Mouse (Mus musculus): ENCODE data around the gene Atp5j2. TPM values are rescaled to one million over a fixed set of nuclear protein-coding genes. Genes with fewer than 3 reads are reported as not detected.
"Not testable (repeated sequence)": the region's sequence is repeated elsewhere in the genome, so short reads cannot be mapped to it uniquely, and the experiment has no call there.

The Atp5j2 gene
- total RNA-seq (2022) = 1,000 to 10,000 TPM; 1,197 to 1,936 (median 1,535) TPM

GRCm38 (mm10) chr5:145191962-145192361 is at the start of gene Atp5j2:
Atp5j2 (minus strand) TSS chr5:145192062.
- DNase-seq (ENCODE audit: low spot score) = no peak

- DNase-seq (ENCODE audit: low spot score) = no peak
These were observed 42.8 kb upstream of the Atp5j2 start for GRCm38 (mm10) chr5:145234636-145235035.

GRCm38 (mm10) chr5:145231893-145232411 is 40.1 kb upstream of the Atp5j2 start:
- DNase-seq (ENCODE audit: low spot score) = no peak

GRCm38 (mm10) chr5:145231367-145231871 is 39.6 kb upstream of the Atp5j2 start, which contains the start of gene Zfp655:
Zfp655 (plus strand) TSS chr5:145231715.
- DNase-seq (ENCODE audit: low spot score) = peak; percentile 99

GRCm38 (mm10) chr5:145230641-145231040 is 38.8 kb upstream of the Atp5j2 start:
- DNase-seq (ENCODE audit: low spot score) = no peak

- DNase-seq (ENCODE audit: low spot score) = not testable (repeated sequence)
These were observed 37.4 kb upstream of the Atp5j2 start for GRCm38 (mm10) chr5:145229283-145229682.

- DNase-seq (ENCODE audit: low spot score) = no peak
These were observed 34.6 kb upstream of the Atp5j2 start for GRCm38 (mm10) chr5:145226453-145226852.

- DNase-seq (ENCODE audit: low spot score) = no peak
These were observed 31.5 kb upstream of the Atp5j2 start for GRCm38 (mm10) chr5:145223395-145223794.

GRCm38 (mm10) chr5:145222840-145223239 is 31.0 kb upstream of the Atp5j2 start:
- DNase-seq (ENCODE audit: low spot score) = no peak

- no peak for DNase-seq (ENCODE audit: low spot score)
These were observed 28.1 kb upstream of the Atp5j2 start for GRCm38 (mm10) chr5:145219981-145220380.

- no peak for DNase-seq (ENCODE audit: low spot score)
These were observed 26.8 kb upstream of the Atp5j2 start for GRCm38 (mm10) chr5:145218671-145219070.

GRCm38 (mm10) chr5:145218206-145218605 is 26.3 kb upstream of the Atp5j2 start:
- DNase-seq (ENCODE audit: low spot score) = no peak

GRCm38 (mm10) chr5:145217746-145218145 is 25.9 kb upstream of the Atp5j2 start:
- no peak for DNase-seq (ENCODE audit: low spot score)

GRCm38 (mm10) chr5:145214679-145215078 is 22.8 kb upstream of the Atp5j2 start:
- no peak for DNase-seq (ENCODE audit: low spot score)

GRCm38 (mm10) chr5:145213505-145213904 is 21.6 kb upstream of the Atp5j2 start:
- no peak for DNase-seq (ENCODE audit: low spot score)

- no peak for DNase-seq (ENCODE audit: low spot score)
These were observed 20.4 kb upstream of the Atp5j2 start for GRCm38 (mm10) chr5:145212216-145212615.

GRCm38 (mm10) chr5:145211340-145211739 is 19.5 kb upstream of the Atp5j2 start:
- DNase-seq (ENCODE audit: low spot score) = no peak

- DNase-seq (ENCODE audit: low spot score) = not testable (repeated sequence)
These were observed 16.5 kb upstream of the Atp5j2 start for GRCm38 (mm10) chr5:145208391-145208790.

- DNase-seq (ENCODE audit: low spot score) = no peak
These were observed 16.1 kb upstream of the Atp5j2 start for GRCm38 (mm10) chr5:145207954-145208353.

- DNase-seq (ENCODE audit: low spot score) = no peak
These were observed 15.5 kb upstream of the Atp5j2 start for GRCm38 (mm10) chr5:145207385-145207784.

- no peak for DNase-seq (ENCODE audit: low spot score)
These were observed 13.2 kb upstream of the Atp5j2 start for GRCm38 (mm10) chr5:145205041-145205440.

- DNase-seq (ENCODE audit: low spot score) = peak; percentile 98
These were observed 12.3 kb upstream of the Atp5j2 start, which contains the start of gene Zkscan5 for GRCm38 (mm10) chr5:145203936-145204691. Zkscan5 (plus strand) TSS chr5:145204562.

GRCm38 (mm10) chr5:145202446-145202845 is 10.6 kb upstream of the Atp5j2 start:
- DNase-seq (ENCODE audit: low spot score) = no peak
